Mouse (Mus musculus) v-Abl transformed pro-B cells (cell line): Measurements from ENCODE around the gene Gstt1.

Experiments used
- in situ Hi-C, 2 experiments: fragments of 400-800 bp; cut with MboI; formaldehyde crosslinking; loops; one replicate each; pipeline ENCODE4 v1.15.1; 2025; ENCODE audit not compliant: unreplicated experiment in 2 of 2

Gene Gstt1

GRCm38 (mm10) chr10:75766856-75767255 is 31.5 kb downstream of the Gstt1 start:
- in situ Hi-C loops, result loop anchor here in 1 of 2 experiments (5.0 kb wide), 2 partner anchors 65 to 175 kb away; no protein-coding TSS in a partner anchor

GRCm38 (mm10) chr10:75764519-75765473 is 33.6 kb downstream of the Gstt1 start:
- in situ Hi-C loops, result loop anchor here in 1 of 2 experiments (5.0 kb wide), 2 partner anchors 68 to 172 kb away; no protein-coding TSS in a partner anchor

- in situ Hi-C loops, result no loop called here
Observed at GRCm38 (mm10) chr10:75763682-75764518, 34.5 kb downstream of the Gstt1 start, which contains the start of gene Cabin1. Cabin1 (minus strand) TSS chr10:75764341.

GRCm38 (mm10) chr10:75762413-75762812 is 36.0 kb downstream of the Gstt1 start:
- in situ Hi-C loops, result no loop called here

GRCm38 (mm10) chr10:75760311-75760710 is 38.1 kb downstream of the Gstt1 start:
- in situ Hi-C loops, result no loop called here

- in situ Hi-C loops, result no loop called here
Observed at GRCm38 (mm10) chr10:75756719-75757118, 41.7 kb downstream of the Gstt1 start.

GRCm38 (mm10) chr10:75744017-75744416 is 54.4 kb downstream of the Gstt1 start:
- in situ Hi-C loops, result loop anchor here (5.0 to 25.0 kb wide), 5 partner anchors 113 to 468 kb away; partner anchors contain the start of genes Gm5134 (in 2 of the 2) and Ggt5 (in 1 of the 2)

- in situ Hi-C loops, result loop anchor here (5.0 to 25.0 kb wide), 5 partner anchors 114 to 469 kb away; partner anchors contain the start of genes Gm5134 (in 2 of the 2) and Ggt5 (in 1 of the 2)
Observed at GRCm38 (mm10) chr10:75743369-75743768, 55.0 kb downstream of the Gstt1 start.

- in situ Hi-C loops, result loop anchor here (5.0 to 25.0 kb wide), 5 partner anchors 116 to 471 kb away; partner anchors contain the start of genes Gm5134 (in 2 of the 2) and Ggt5 (in 1 of the 2)
Observed at GRCm38 (mm10) chr10:75740866-75741265, 57.5 kb downstream of the Gstt1 start.
